Mouse (Mus musculus) liver, postnatal 0 days (tissue): ENCODE results near the gene Ncan.

ENCODE experiments used
- CTCF ChIP-seq: sonication (generic); IDR thresholded peaks from 2 replicates; pipeline ENCODE4 v1.5.1; 2016; ENCODE audit warnings: antibody characterized with exemption, low read depth
- EP300 ChIP-seq: IDR thresholded peaks from 2 replicates; pipeline ENCODE4 v1.6.1; 2016; ENCODE audit warnings: antibody characterized with exemption, low read depth, mild to moderate bottlenecking

- no peak for TF ChIP-seq CTCF
- no peak for TF ChIP-seq EP300
Observed at GRCm38 (mm10) chr8:70134931-70135330, 14.3 kb upstream of the Ncan start.
